Mouse (Mus musculus) ES-E14 (cell line): ENCODE data around the gene Dcx.

Source experiments
- CHD2 ChIP-seq: IDR thresholded peaks from 2 replicates; pipeline ENCODE4 v1.6.1; 2014; ENCODE audit warnings: mild to moderate bottlenecking, low read depth, low read length, inconsistent platforms
- HCFC1 ChIP-seq: IDR thresholded peaks from 2 replicates; pipeline ENCODE4 v1.6.1; 2012; ENCODE audit warnings: low read length, inconsistent platforms, borderline replicate concordance; ENCODE audit not compliant: insufficient read depth
- MAFK ChIP-seq: IDR thresholded peaks from 2 replicates; pipeline ENCODE4 v1.6.1; 2014; ENCODE audit warnings: mild to moderate bottlenecking, low read depth, low read length, inconsistent platforms; ENCODE audit not compliant: insufficient read depth
- ZC3H11A ChIP-seq: IDR thresholded peaks from 2 replicates; pipeline ENCODE4 v1.6.1; 2012; ENCODE audit warnings: low read depth, mild to moderate bottlenecking, inconsistent platforms, low read length, borderline replicate concordance
- ZNF384 ChIP-seq: IDR thresholded peaks from 2 replicates; pipeline ENCODE4 v1.6.1; 2012; ENCODE audit warnings: low read depth, low read length, inconsistent platforms

DNA sequence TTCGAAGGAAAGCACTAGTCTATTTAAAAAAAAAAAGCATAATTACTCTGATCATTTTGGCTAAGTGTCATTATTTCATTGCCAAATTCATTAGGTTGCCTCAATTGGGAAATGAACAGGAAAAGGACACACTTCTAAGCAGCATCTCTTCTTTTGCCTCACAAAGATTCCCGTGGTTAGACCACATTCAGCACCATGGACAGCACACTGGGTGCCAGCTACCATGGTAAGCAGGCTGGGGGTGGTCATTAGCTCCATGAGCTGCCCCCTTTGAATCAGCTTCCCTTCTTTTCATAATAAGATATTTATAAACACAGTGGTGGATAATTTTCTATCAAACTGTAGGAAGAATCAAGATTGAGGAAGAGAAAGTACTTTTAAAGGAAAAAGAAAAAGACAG is 28.4 kb downstream of the Dcx start:
- no peak for TF ChIP-seq ZNF384
- no peak for TF ChIP-seq MAFK
- no peak for TF ChIP-seq HCFC1
- TF ChIP-seq CHD2, result no peak
- TF ChIP-seq ZC3H11A, result no peak
